Mouse (Mus musculus) heart, embryonic 14.5 days (tissue): Measurements from ENCODE around the gene Cacna2d2. TPM values are rescaled to one million over a fixed set of nuclear protein-coding genes. Genes with fewer than 3 reads are reported as not detected.

Experiments used
- ATAC-seq: fragments of 200-750 bp; cut with Nextera tagmentation; 2 replicates; pipeline ENCODE4 v1.8.0; 2017; ENCODE audit warnings: low read depth, moderate TSS enrichment; ENCODE audit not compliant: insufficient number of reproducible peaks, insufficient read depth, low FRiP score
- H3K27ac ChIP-seq, 2 experiments: fragments of 200-500 bp in 1 of 2; fragments of 300-500 bp in 1 of 2; sonication (generic) in 1 of 2; replicated peaks in 1 of 2; 2 replicates each; pipeline ENCODE4 v1.5.1; 2012 to 2014; ENCODE audit warnings: low read depth in 2 of 2, low read length in 2 of 2, control low read depth in 1 of 2, mild to moderate bottlenecking in 1 of 2, mixed read lengths in 1 of 2; ENCODE audit not compliant: control insufficient read depth in 1 of 2, insufficient read depth in 1 of 2
- H3K27me3 ChIP-seq: fragments of 300-500 bp; sonication (generic); 2 replicates; pipeline ENCODE4 v1.6.1; 2014; ENCODE audit warnings: mild to moderate bottlenecking, low read length, control low read depth; ENCODE audit not compliant: control insufficient read depth, insufficient read depth
- H3K36me3 ChIP-seq: fragments of 300-500 bp; sonication (generic); 2 replicates; pipeline ENCODE4 v1.6.1; 2014; ENCODE audit warnings: mild to moderate bottlenecking, control low read depth, low read length, mixed read lengths; ENCODE audit not compliant: control insufficient read depth, insufficient read depth
- H3K4me1 ChIP-seq, 2 experiments: fragments of 200-500 bp in 1 of 2; fragments of 300-500 bp in 1 of 2; sonication (generic) in 1 of 2; 2 replicates each; pipeline ENCODE4 v1.6.1; 2012 to 2014; ENCODE audit warnings: low read length in 2 of 2, control low read depth in 1 of 2, mixed read lengths in 1 of 2; ENCODE audit not compliant: control insufficient read depth in 2 of 2, insufficient read depth in 2 of 2
- H3K4me2 ChIP-seq: fragments of 300-500 bp; sonication (generic); 2 replicates; pipeline ENCODE4 v1.6.1; 2014; ENCODE audit warnings: mild to moderate bottlenecking, low read length
- H3K4me3 ChIP-seq, 2 experiments: fragments of 200-500 bp in 1 of 2; fragments of 300-500 bp in 1 of 2; sonication (generic) in 1 of 2; 2 replicates each; pipeline ENCODE4 v1.5.1; 2012 to 2014; ENCODE audit warnings: low read length in 2 of 2, mild to moderate bottlenecking in 2 of 2, control low read depth in 1 of 2, low read depth in 1 of 2, moderate library complexity in 1 of 2; ENCODE audit not compliant: control insufficient read depth in 1 of 2, insufficient read depth in 1 of 2
- H3K9ac ChIP-seq: fragments of 300-500 bp; sonication (generic); 2 replicates; pipeline ENCODE4 v1.6.1; 2014; ENCODE audit warnings: mild to moderate bottlenecking, low read length
- H3K9me3 ChIP-seq: fragments of 300-500 bp; sonication (generic); 2 replicates; pipeline ENCODE4 v1.6.1; 2016; ENCODE audit warnings: low read length, control low read depth; ENCODE audit not compliant: control insufficient read depth
- WGBS: fragments of 180-500 bp; shearing (Covaris S2); extraction: QIAGEN DNeasy Blood & Tissue Kit; methylation state at CpG from one replicate; pipeline ENCODE4 v1.1.7; 2014; 5-methylcytosine and 5-hydroxymethylcytosine counted together
- polyA plus RNA-seq: library from polyadenylated mRNA; unstranded; fragments of >200 nt; fragmentation: Nextera tagmentation; extraction: Ambion mirVana; gene quantifications from 2 replicates; pipeline ENCODE4 v1.2.1, GENCODE M21; 2014

Gene Cacna2d2
- polyA plus RNA-seq, 1 experiment from 2014 or later: 5.6 TPM

- peaks cover 24 to 31% of the 10 kb centered on the region in 2 experiments for H3K4me1 ChIP-seq
- H3K9ac ChIP-seq: peak overlapping the region; percentile 73
- H3K36me3 ChIP-seq: peaks cover 54% of the 10 kb centered on the region
- no peaks in the 10 kb centered on the region for H3K9me3 ChIP-seq
- no peaks in the 10 kb centered on the region for H3K27me3 ChIP-seq
- no peak for ATAC-seq
- H3K27ac ChIP-seq: 0 out of 4 replicates have a peak overlapping the region, but pooled peaks of 1 of the 2 experiments have one; percentile 9
- H3K4me2 ChIP-seq: peak overlapping the region; percentile 94
- 33% methylated on average over 10 of the region's 10 CpGs for WGBS
- peak overlapping the region; percentile 69 to 86; a peak in 3 of 4 replicates for H3K4me3 ChIP-seq
These were observed 141.6 kb downstream of the Cacna2d2 start for GRCm38 (mm10) chr9:107541005-107541404.

GRCm38 (mm10) chr9:107541474-107542351, 142.3 kb downstream of the Cacna2d2 start, which contains the start of the genes Cyb561d2 and Nprl2:
Gene Cyb561d2 (minus strand): TSS chr9:107542193.
Gene Nprl2 (plus strand): TSS chr9:107542226.
- Histone ChIP-seq H3K9me3 (no peaks in the 10 kb centered on the region), H3K4me3 (peak within 1 kb of the TSS; percentile 69 to 86), H3K36me3 (peaks cover 54% of the 10 kb centered on the region), H3K4me2 (peak within 1 kb of the TSS; percentile 94), H3K4me1 (peaks cover 18 to 28% of the 10 kb centered on the region in 2 experiments), H3K27me3 (no peaks in the 10 kb centered on the region), H3K27ac (peak within 1 kb of the TSS in 1 of 2 experiments; percentile 57; a peak in 2 of 4 replicates), H3K9ac (peak within 1 kb of the TSS; percentile 73)
- peak; percentile 78 for ATAC-seq
- under 1% methylated on average over 46 of the region's 46 CpGs for WGBS

- no peaks in the 10 kb centered on the region for H3K9me3 ChIP-seq
- WGBS: 2% methylated on average over 11 of the region's 11 CpGs
- H3K9ac ChIP-seq: peak overlapping the region; percentile 73
- H3K4me1 ChIP-seq: peaks cover 18 to 28% of the 10 kb centered on the region in 2 experiments
- H3K27ac ChIP-seq: peak overlapping the region in 1 of 2 experiments; percentile 31; a peak in 1 of 4 replicates
- H3K4me2 ChIP-seq: peak overlapping the region; percentile 94
- ATAC-seq: no peak
- peak overlapping the region; percentile 69 to 86 for H3K4me3 ChIP-seq
- H3K27me3 ChIP-seq: no peaks in the 10 kb centered on the region
- H3K36me3 ChIP-seq: peaks cover 52% of the 10 kb centered on the region
These were observed 142.9 kb downstream of the Cacna2d2 start for GRCm38 (mm10) chr9:107542352-107542686.

- Histone ChIP-seq H3K27me3 (no peaks in the 10 kb centered on the region), H3K9me3 (no peaks in the 10 kb centered on the region), H3K27ac (no peak overlapping the region), H3K36me3 (peaks cover 48% of the 10 kb centered on the region), H3K4me2 (peak overlapping the region; percentile 94), H3K4me3 (peak overlapping the region; percentile 69 to 86), H3K4me1 (peaks cover 18 to 30% of the 10 kb centered on the region in 2 experiments), H3K9ac (peak overlapping the region; percentile 73)
- no peak for ATAC-seq
- 41% methylated on average over 8 of the region's 8 CpGs for WGBS
These were observed 143.3 kb downstream of the Cacna2d2 start for GRCm38 (mm10) chr9:107542721-107543120.

GRCm38 (mm10) chr9:107543299-107543698, 143.9 kb downstream of the Cacna2d2 start:
- no peak for ATAC-seq
- WGBS: 82% methylated on average over 11 of the region's 11 CpGs
- H3K4me3 ChIP-seq: no peak overlapping the region
- no peaks in the 10 kb centered on the region for H3K9me3 ChIP-seq
- peaks cover 42% of the 10 kb centered on the region for H3K36me3 ChIP-seq
- no peak overlapping the region for H3K9ac ChIP-seq
- no peak overlapping the region for H3K4me2 ChIP-seq
- no peaks in the 10 kb centered on the region for H3K27me3 ChIP-seq
- peaks cover 18 to 30% of the 10 kb centered on the region in 2 experiments for H3K4me1 ChIP-seq
- no peak overlapping the region for H3K27ac ChIP-seq

GRCm38 (mm10) chr9:107544196-107544700, 144.8 kb downstream of the Cacna2d2 start:
- H3K4me1 ChIP-seq: peaks cover 18 to 30% of the 10 kb centered on the region in 2 experiments
- 91% methylated on average over 17 of the region's 17 CpGs for WGBS
- no peak overlapping the region for H3K4me3 ChIP-seq
- H3K27me3 ChIP-seq: no peaks in the 10 kb centered on the region
- H3K9ac ChIP-seq: no peak overlapping the region
- H3K9me3 ChIP-seq: no peaks in the 10 kb centered on the region
- H3K27ac ChIP-seq: no peak overlapping the region
- H3K36me3 ChIP-seq: peaks cover 33% of the 10 kb centered on the region
- no peak overlapping the region for H3K4me2 ChIP-seq
- no peak for ATAC-seq

GRCm38 (mm10) chr9:107544729-107545128, 145.3 kb downstream of the Cacna2d2 start:
- no peaks in the 10 kb centered on the region for H3K9me3 ChIP-seq
- H3K27me3 ChIP-seq: peaks cover 3% of the 10 kb centered on the region; the same call in 1 of the 2 replicates
- no peak overlapping the region for H3K27ac ChIP-seq
- H3K36me3 ChIP-seq: peaks cover 28% of the 10 kb centered on the region
- H3K4me2 ChIP-seq: no peak overlapping the region
- 88% methylated on average over 12 of the region's 12 CpGs for WGBS
- no peak overlapping the region for H3K4me3 ChIP-seq
- peaks cover 18 to 30% of the 10 kb centered on the region in 2 experiments for H3K4me1 ChIP-seq
- H3K9ac ChIP-seq: no peak overlapping the region
- ATAC-seq: no peak
